Mouse (Mus musculus): ENCODE measurements around the gene Ndufb8.
A peak's percentile ranks its signal among the peaks of the same experiment; 100 is the strongest.

Ndufb8 gene

DNA sequence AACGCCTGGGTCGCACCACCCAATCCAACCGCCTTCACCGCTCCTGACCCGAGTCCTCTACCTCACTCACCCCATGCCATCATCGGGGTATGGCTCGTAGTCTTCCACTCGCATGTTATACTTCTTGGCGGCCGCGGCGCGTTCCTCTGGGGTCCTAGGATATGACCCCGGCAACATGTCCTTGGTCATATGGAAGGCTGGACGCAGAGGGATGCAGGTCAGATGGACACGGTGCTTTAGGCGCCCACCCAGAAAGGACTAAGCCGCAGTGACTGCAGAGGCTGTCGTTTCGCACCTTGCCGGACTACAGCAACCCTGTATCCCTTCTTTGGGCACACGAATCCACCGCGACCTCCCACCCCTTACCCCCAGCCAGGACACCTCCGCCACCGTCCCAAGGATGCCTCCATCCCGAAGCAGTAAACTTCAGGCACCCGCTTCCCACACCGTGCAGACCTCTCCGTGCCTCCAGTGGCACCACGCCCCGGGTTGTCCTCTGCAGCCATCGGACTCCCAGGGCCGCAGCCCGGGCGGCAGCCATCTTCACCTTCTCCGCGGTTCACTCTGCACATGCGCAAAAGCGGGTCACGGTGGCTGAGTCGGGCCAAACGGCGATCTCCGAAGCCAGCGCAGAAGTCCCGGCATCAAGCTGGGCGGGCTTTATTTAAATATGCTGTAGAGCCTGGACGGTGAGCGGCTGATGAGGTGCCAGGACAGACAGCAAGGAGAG, at the start of gene Ndufb8:
Gene Ndufb8 (minus strand): TSS at position 580 of the 730 bp plus-strand sequence.
- peak; percentile 94 for DNase-seq (ENCODE audit: low read depth)

GRCm38 (mm10) chr19:44594180-44594579, 38.9 kb upstream of the Ndufb8 start:
- no peak for DNase-seq (ENCODE audit: low read depth)

GRCm38 (mm10) chr19:44591638-44592037, 36.4 kb upstream of the Ndufb8 start:
- DNase-seq (ENCODE audit: low read depth), result no peak

DNA sequence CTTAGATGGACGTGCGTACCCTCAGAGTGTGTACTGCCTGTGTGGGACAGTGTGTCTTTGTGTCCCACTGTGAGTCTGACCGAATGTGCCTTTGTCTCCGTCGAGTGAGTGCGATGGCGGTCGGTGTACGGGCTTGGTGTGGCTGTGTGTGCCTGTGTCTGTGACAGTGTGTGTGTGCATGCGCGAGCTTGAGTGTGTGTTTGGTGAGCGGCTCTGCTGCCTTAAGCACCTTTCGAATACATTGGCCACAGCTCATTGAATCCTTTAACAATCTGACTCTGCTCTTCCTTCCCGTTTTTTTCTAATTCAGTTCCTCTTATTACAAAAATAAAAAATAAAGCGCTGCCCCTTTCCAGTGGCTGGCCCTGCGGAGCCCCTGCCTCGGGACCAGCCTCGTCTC, 35.8 kb upstream of the Ndufb8 start:
- DNase-seq (ENCODE audit: low read depth), result no peak

- DNase-seq (ENCODE audit: low read depth), result no peak
Measured at GRCm38 (mm10) chr19:44589591-44590223, 34.5 kb upstream of the Ndufb8 start.

DNA sequence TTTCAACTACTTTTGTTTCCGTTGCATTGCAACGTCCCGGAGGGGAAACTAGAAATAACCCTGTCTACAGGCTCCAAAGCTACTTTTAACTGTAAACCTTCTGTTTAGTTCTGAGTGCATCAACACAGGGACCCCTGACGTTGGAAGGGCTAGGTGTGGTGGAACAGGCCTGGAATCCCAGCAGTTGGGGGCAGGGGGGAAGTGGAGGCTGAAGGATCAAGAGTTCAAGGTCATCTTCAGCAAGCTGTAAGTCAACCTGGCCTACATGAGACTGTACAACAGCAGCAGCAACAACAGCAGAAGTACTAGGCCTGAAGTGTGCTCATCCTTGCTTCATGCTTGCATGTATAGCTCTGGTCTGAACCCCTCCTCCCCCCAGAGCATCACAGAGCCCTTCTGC, 32.8 kb upstream of the Ndufb8 start:
- DNase-seq (ENCODE audit: low read depth), result no peak

DNA sequence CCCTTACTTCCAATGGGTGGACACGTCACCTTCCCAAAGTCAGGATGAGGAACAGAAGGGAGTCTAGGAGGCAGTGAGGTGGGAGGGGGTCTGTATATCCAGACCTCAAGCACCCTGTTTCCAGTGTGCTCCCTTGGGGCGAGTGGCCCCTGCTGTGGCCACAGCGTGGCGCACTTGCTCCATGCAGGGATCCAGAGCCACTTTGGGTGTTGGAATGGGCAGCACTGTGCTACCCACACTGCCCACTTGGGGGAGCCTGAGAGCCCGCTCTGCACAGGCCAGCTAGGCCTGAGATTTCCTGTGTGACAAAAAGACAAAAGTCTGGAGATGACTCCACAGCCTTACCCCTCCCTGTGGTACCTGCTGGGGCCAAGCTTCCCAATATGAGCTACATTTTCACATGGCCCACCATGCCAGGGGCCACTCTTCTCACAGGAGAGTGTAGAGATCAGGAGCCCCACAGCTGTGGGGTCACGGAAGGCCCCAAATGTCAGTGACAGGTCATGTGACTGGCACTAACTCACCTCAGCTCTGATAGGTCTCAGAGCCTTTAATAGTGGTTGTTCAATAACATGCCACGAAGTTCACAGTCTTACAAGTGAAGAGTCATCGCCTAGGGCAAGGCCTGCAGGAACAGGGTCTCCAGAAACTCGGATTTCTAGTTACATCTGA, 27.5 kb upstream of the Ndufb8 start:
- peak; percentile 91 for DNase-seq (ENCODE audit: low read depth)

DNA sequence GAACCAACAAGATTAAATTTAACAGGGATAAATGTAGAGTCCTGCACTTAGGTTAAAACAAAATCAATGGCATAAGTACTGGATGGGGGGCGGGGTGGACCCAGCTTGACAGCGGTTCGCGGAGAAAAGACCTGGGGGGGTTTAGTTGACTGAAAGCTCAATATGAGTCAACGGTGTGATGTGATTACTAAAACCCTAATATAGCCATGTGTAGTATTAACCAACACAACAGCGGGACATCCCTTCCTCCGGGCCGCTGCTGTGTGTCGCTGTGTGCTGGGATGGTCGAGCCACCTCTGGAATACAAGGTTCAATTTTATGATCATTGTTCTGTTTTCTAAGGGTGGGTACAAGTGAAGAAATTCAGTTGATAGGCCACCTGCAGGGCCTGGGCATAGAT, 26.9 kb upstream of the Ndufb8 start:
- no peak for DNase-seq (ENCODE audit: low read depth)

DNA sequence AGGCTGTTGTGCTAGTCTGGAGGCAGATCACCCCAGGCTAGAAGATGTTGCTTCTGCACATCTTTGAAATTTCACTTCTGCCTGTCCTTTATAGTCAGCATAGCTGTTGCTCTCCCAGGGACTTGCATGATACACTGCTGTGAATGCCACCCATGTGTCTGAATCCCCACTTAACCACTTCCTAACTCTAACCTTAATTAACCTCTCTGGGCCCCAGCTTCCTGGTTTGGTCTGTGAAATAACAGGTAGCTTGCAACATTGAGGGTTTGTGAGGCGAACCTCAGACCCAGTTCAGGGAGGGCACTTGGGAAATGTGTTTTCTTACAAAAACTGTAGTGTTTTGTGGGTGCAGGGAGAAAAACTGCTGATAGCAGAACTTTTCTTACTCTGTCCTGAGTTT, 22.8 kb upstream of the Ndufb8 start:
- no peak for DNase-seq (ENCODE audit: low read depth)

DNA sequence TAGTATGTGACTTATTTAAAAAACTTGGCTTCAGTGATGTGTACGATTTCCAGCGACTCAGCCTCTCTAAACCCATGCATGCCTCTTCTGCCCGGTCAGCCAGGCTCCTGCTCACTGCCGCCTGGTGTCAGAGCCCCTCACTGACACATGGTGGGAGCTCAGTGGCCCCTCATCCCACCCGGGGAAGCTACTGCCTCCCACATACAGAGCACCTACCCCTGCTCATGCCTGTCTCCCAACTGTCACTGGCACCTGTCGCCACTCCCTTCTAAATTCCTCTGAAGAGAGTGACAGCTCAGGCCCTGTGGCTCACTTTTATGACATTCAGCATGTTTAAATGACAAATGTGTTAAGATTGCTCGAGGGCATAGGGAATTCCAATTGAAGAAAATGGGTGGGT, 21.0 kb upstream of the Ndufb8 start:
- DNase-seq (ENCODE audit: low read depth), result no peak

DNA sequence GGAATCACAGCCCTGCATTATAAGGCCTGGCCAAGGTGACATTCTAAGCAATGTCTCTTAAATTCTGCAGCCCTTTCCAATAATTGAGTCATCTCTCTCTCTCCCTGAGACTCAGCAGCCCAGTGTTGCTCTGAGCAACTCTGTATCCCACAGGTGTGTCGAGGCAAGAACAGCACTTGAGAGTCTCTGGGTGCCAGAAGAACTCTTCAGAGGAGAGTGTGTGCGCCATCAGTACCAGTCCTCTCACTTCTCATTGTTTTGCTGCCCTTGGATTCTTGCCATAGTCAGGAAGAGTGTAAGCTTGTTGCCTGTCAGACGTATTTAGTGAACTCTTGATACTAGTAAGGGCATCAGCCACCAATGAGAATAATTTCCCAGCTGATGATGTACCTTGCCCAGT, 12.5 kb upstream of the Ndufb8 start:
- no peak for DNase-seq (ENCODE audit: low read depth)

DNA sequence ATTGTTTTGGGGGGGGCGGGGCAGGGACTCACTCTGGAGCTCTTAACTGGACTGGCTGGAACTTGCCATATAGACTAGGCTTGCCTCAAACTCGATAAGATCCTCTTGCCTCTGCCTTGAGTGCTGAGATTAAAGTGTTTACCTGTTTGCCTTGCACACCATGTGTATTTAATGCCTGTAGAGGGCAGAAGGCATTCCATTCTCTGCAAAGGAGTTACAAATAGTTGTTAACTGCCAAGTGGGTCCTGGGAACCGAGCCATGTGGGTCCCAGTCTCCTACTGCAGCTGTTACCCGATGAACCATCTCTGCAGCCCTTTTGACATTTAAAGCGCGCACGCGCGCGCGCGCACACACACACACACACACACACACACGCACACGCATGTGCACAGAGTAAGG, 8.8 kb upstream of the Ndufb8 start:
- DNase-seq (ENCODE audit: low read depth), result peak; percentile 24

GRCm38 (mm10) chr19:44562652-44563206, 7.5 kb upstream of the Ndufb8 start, which contains the start of gene Hif1an:
TSS of gene Hif1an (plus strand) at chr19:44562850.
- DNase-seq (ENCODE audit: low read depth), result peak; percentile 98

- no peak for DNase-seq (ENCODE audit: low read depth)
Measured at GRCm38 (mm10) chr19:44554490-44554860, 765 bp downstream of the Ndufb8 start.

GRCm38 (mm10) chr19:44553286-44553685, 2.0 kb downstream of the Ndufb8 start:
- DNase-seq (ENCODE audit: low read depth), result no peak

DNA sequence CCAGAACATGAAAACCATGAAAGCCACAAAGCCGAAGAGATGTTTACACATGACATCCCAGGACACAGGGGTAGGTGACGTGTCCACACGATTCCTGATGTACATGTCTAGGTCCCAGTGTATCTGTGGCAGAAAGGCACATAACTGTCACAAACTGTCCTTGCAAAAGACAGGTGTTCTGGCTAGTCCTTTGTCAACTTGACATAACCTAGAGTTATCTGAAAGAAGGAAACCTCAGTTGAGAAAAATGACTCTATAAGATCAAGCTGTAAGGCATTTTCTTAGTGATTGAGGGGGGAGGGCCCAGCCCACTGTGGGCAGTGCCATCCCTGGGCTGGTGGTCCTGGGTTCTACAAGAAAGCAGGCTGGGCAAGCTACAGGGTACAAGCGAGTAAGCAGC, 2.5 kb downstream of the Ndufb8 start, which contains the start of gene Gm20538:
Gene Gm20538 (minus strand): TSS at position 101 of the 400 bp plus-strand sequence.
- no peak for DNase-seq (ENCODE audit: low read depth)

DNA sequence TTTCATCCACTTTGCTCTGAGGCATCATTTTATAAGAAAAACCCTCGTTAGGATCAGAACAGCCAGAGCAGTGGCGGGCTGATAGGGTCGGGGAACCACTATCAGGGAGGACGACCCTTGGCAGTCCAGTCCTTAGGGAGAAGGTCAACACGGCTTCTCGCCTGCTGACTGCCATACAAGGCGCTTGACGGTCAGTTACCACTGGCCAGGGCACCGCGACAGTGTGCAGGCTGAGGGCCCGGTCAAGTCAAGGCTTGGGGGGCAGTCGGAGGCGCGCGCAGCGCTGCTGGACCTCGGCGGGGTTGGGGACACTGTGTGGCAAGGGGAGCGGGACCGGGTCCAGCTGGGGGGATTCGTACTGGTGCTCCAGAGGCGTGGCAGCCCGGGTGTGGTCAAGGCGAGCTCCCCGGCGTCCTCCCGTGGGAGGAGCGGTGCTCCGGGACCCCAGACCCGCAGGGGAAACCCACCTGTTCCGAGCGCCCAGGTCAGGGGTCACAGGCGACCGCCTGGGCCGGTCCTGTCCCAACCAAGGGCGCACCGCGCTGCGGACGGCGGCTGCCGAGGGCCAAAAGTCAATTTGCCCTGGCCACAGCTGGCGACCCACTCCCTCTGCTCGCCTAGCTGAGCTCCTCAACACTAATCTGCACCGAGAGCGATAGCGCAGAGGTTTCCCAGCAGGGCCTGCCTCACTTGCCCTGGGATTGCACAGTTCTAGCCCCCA, 9.8 kb downstream of the Ndufb8 start, which contains the start of gene Sec31b:
Gene Sec31b (minus strand): TSS at position 544 of the 721 bp plus-strand sequence.
- no peak for DNase-seq (ENCODE audit: low read depth)

DNA sequence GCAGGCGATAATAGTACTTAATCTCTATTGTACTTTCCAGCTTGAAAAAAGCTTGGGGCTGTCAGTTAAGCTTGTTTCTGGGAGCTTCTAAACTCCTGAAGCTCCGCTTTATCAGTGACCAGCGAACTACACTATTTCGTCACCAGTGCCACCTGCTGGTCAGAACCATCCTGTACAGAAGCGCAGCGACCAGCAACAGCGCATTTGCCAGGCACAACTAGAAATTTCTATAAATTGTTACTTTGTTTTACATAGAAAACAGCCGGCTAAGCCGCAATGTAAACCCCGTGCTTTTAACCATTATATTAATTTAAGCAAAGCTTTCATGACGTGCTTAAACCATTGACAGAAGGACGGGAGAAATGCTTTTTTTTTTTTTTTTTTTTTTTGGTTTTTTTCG, 10.5 kb downstream of the Ndufb8 start:
- DNase-seq (ENCODE audit: low read depth), result peak; percentile 78

- no peak for DNase-seq (ENCODE audit: low read depth)
Measured at GRCm38 (mm10) chr19:44544372-44544771, 10.9 kb downstream of the Ndufb8 start.

DNA sequence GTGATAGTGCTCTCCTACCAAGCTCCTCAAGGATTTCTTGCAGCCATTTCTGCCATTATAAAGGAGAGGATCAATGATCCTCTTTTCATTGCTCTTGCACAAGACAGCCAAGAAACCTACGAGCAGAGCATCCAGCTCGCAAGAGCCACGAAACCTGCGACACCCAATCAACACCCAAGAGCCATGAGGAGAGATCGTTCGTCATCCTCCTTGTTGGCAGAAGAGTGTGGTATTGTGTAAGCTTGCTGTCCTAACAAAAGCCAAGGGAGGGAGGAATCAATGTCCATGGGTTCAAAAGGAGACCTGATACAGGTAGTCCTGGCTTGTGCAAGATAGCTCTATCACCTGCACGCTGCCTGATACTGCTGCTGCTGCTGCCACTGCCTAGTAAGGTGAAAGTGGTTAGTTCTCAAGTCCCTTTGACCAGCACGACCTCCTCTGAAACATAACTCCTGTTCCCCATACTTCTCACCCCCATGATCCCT, 12.5 kb downstream of the Ndufb8 start:
- no peak for DNase-seq (ENCODE audit: low read depth)

DNA sequence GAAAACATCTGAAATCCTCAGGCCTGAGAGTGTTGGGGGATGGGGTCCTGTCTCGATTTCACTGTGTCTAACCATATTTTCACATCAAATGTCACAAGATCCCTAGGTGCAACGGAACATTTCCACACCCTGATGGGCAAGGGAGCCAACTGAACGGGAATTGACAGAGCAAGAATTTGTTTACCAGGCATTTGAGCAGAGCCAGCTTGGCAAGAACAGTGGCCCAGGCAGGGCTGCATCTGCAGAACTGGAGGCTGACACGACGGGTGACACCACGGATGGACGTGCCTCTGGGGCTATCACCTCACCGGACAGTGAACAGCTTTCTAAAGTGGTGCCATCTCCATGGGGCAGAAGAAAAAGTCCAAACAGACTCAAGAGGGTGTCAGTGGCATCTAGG, 17.8 kb downstream of the Ndufb8 start:
- no peak for DNase-seq (ENCODE audit: low read depth)

GRCm38 (mm10) chr19:44535376-44535775, 19.9 kb downstream of the Ndufb8 start:
- no peak for DNase-seq (ENCODE audit: low read depth)

Measured in naive thymus-derived CD4-positive, alpha-beta T cell, adult 2 months (primary cell).